Mouse (Mus musculus) stomach, embryonic 16.5 days (tissue): ENCODE results near the gene Has3. TPM values are rescaled to one million over a fixed set of nuclear protein-coding genes. Genes with fewer than 3 reads are reported as not detected.

Source experiments
- ATAC-seq: fragments of 200-750 bp; cut with Nextera tagmentation; 2 replicates; pipeline ENCODE4 v1.8.0; 2017; ENCODE audit warnings: moderate number of reproducible peaks, moderate TSS enrichment; ENCODE audit not compliant: insufficient read depth, low FRiP score
- H3K27ac ChIP-seq: fragments of 300-500 bp; sonication (generic); 2 replicates; pipeline ENCODE4 v1.5.1; 2014; ENCODE audit warnings: low read length
- H3K27me3 ChIP-seq: fragments of 300-500 bp; sonication (generic); 2 replicates; pipeline ENCODE4 v1.6.1; 2014; ENCODE audit warnings: low read length, control low read depth, mixed read lengths; ENCODE audit not compliant: control insufficient read depth, insufficient read depth
- H3K36me3 ChIP-seq: fragments of 300-500 bp; sonication (generic); 2 replicates; pipeline ENCODE4 v1.6.1; 2014; ENCODE audit warnings: low read length; ENCODE audit not compliant: control insufficient read depth, insufficient read depth
- H3K4me1 ChIP-seq: fragments of 300-500 bp; sonication (generic); 2 replicates; pipeline ENCODE4 v1.6.1; 2014; ENCODE audit warnings: low read length, control low read depth, mixed read lengths; ENCODE audit not compliant: control insufficient read depth, insufficient read depth
- H3K4me2 ChIP-seq: fragments of 300-500 bp; sonication (generic); 2 replicates; pipeline ENCODE4 v1.6.1; 2014; ENCODE audit warnings: low read depth, low read length, mixed read lengths
- H3K4me3 ChIP-seq: fragments of 300-500 bp; sonication (generic); replicated peaks from 2 replicates; pipeline ENCODE4 v1.5.1; 2014; ENCODE audit warnings: mild to moderate bottlenecking, low read length
- H3K9ac ChIP-seq: fragments of 300-500 bp; sonication (generic); 2 replicates; pipeline ENCODE4 v1.6.1; 2014; ENCODE audit warnings: low read length
- H3K9me3 ChIP-seq: fragments of 300-500 bp; sonication (generic); replicated peaks from 2 replicates; pipeline ENCODE4 v1.6.1; 2016; ENCODE audit warnings: low read length, control low read depth; ENCODE audit not compliant: control insufficient read depth
- WGBS: fragments of 180-500 bp; shearing (Covaris S2); extraction: QIAGEN DNeasy Blood & Tissue Kit; methylation state at CpG from one replicate; pipeline ENCODE4 v1.1.7; 2014; 5-methylcytosine and 5-hydroxymethylcytosine counted together
- polyA plus RNA-seq: library from polyadenylated mRNA; unstranded; fragments of >200 nt; fragmentation: Nextera tagmentation; extraction: Ambion mirVana; gene quantifications from 2 replicates; pipeline ENCODE4 v1.2.1, GENCODE M21; 2015

Has3 gene
- 0.81 and 0.96 TPM in 2 replicates for polyA plus RNA-seq

DNA sequence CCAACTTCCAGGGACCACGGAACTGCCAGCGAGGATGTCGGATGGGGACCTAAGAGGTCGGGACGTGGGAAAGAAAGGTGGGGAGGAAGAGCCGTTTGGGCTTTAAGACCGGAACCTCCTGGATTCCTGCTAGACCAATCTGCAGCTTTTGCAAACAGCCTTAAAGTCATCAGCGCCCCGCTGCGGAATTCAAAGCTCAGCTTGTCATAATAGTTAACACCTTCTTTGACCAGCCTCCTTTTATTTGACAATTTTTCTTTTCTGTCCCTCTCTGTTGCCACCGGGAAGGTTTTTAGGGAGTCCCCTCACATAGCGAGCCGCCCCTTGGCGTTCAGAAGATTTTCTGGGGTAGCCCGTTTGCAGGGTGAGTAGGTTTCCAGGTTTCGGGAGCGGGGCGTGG lies at the start of gene Has3:
Gene Has3 (plus strand): TSS at position 192 of the 400 bp plus-strand sequence.
- Histone ChIP-seq H3K4me3 (peak within 1 kb of the TSS; percentile 60), H3K36me3 (no peaks in the 10 kb centered on the region), H3K9ac (peak within 1 kb of the TSS; percentile 71), H3K27ac (no peak within 1 kb of the TSS), H3K4me2 (peak within 1 kb of the TSS; percentile 99), H3K9me3 (no peaks in the 10 kb centered on the region), H3K4me1 (peaks cover 19% of the 10 kb centered on the region), H3K27me3 (peaks cover 7% of the 10 kb centered on the region)
- ATAC-seq: no peak
- WGBS: 3% methylated on average over 18 of the region's 18 CpGs

DNA sequence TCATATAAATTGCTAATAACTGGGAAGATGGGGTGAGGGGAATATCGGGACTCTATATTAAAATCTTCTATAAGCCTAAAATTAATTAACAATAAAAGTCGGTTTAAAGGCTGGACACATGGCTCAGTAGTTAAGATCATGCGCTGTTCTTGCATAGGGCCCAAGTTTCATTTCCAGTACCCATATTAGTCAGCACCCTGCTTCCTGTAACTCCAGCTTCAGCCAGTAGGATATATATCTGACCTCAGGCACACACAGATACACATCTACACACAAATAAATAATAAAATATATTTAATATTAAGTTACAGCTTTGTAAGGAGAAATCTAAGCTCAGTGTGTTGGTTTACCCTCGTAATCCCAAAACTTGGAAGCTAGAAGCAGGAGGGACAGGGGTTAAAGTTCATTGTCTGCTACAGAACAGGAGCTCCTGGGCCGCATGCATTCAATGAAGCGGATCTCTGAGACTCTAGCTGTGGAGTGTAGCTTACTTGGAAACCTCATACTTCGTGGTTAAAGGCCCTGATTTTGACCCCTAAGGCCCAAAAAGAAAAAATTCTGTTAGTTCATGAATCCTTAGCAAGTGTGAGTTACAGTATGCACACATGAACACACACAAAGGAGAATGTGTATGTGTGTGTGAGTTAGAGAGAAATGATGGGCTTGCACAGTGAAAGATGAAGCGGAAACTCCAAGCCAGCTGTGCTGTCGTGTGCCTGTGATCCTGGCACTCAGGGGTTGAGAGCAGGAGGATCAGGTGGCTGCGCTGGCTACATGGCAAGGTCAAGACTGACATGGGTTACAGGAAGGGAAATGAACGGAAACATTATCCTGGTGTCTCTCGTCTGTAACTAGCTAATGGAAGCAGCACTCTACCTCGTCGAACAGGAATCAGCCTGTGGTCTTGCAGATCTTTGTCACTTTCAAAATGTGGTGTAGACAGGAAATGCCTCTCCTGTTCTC lies 49.2 kb upstream of the Has3 start:
- Histone ChIP-seq H3K27ac (no peak overlapping the region), H3K9ac (no peak overlapping the region), H3K4me3 (no peak overlapping the region), H3K36me3 (no peaks in the 10 kb centered on the region), H3K27me3 (no peaks in the 10 kb centered on the region), H3K4me2 (no peak overlapping the region), H3K9me3 (no peaks in the 10 kb centered on the region), H3K4me1 (peaks cover 11% of the 10 kb centered on the region; the same call in 1 of the 2 replicates)
- ATAC-seq: no peak
- WGBS: 74% methylated on average over 14 of the region's 14 CpGs

DNA sequence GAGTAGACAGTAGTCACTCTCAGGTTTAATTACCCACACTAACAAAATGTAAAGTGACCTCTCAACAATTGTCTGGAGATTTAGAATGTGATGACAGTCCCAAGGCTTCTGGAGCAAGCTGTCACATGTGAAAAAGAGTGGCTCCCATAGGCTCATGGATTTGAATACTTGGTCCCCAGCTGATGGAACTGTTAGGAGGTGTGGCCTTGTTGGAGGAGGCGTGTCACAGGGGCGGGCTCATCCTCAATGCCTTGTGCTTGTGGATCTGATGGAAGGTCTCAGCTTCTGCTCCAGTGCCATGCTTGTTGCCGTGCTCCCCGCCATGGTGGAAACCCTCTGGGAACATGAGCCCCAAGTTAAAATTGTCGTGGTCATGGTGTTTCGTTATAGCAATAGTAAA lies 41.1 kb upstream of the Has3 start:
- Histone ChIP-seq H3K36me3 (no peaks in the 10 kb centered on the region), H3K9ac (no peak overlapping the region), H3K4me1 (no peaks in the 10 kb centered on the region), H3K9me3 (no peaks in the 10 kb centered on the region), H3K27me3 (no peaks in the 10 kb centered on the region), H3K27ac (no peak overlapping the region), H3K4me2 (no peak overlapping the region), H3K4me3 (no peak overlapping the region)
- ATAC-seq: no peak
- 83% methylated on average over 6 of the region's 6 CpGs for WGBS

- H3K36me3 ChIP-seq: no peaks in the 10 kb centered on the region
- no peaks in the 10 kb centered on the region for H3K4me1 ChIP-seq
- no peaks in the 10 kb centered on the region for H3K9me3 ChIP-seq
- 86% methylated on average over 5 of the region's 5 CpGs for whole genome bisulfite sequencing
- H3K27ac ChIP-seq: no peak overlapping the region
- no peak for ATAC-seq
- H3K9ac ChIP-seq: no peak overlapping the region
- no peak overlapping the region for H3K4me3 ChIP-seq
- no peaks in the 10 kb centered on the region for H3K27me3 ChIP-seq
- no peak overlapping the region for H3K4me2 ChIP-seq
These were observed 40.5 kb upstream of the Has3 start for GRCm38 (mm10) chr8:106829526-106830045.

GRCm38 (mm10) chr8:106834899-106835298 lies 35.1 kb upstream of the Has3 start:
- Histone ChIP-seq H3K27me3 (no peaks in the 10 kb centered on the region), H3K9ac (no peak overlapping the region), H3K9me3 (no peaks in the 10 kb centered on the region), H3K4me2 (no peak overlapping the region), H3K4me3 (no peak overlapping the region), H3K4me1 (peaks cover 10% of the 10 kb centered on the region), H3K27ac (no peak overlapping the region), H3K36me3 (no peaks in the 10 kb centered on the region; the same call in 1 of the 2 replicates)
- no peak for ATAC-seq
- WGBS: 80% methylated on average over 1 of the region's 1 CpGs

- Histone ChIP-seq H3K27me3 (no peaks in the 10 kb centered on the region), H3K27ac (peak overlapping the region; percentile 44), H3K9me3 (no peaks in the 10 kb centered on the region), H3K4me3 (no peak overlapping the region), H3K36me3 (no peaks in the 10 kb centered on the region; the same call in 1 of the 2 replicates), H3K4me1 (peaks cover 10% of the 10 kb centered on the region), H3K9ac (no peak overlapping the region), H3K4me2 (no peak overlapping the region)
- 39% methylated on average over 6 of the region's 6 CpGs for WGBS
- peak; percentile 69; the same call in 1 of the 2 replicates for ATAC-seq
These were observed 33.5 kb upstream of the Has3 start for GRCm38 (mm10) chr8:106836525-106836924.

- H3K9ac ChIP-seq: no peak overlapping the region
- peaks cover 10% of the 10 kb centered on the region for H3K4me1 ChIP-seq
- no peaks in the 10 kb centered on the region for H3K27me3 ChIP-seq
- ATAC-seq: no peak
- no peaks in the 10 kb centered on the region; the same call in 1 of the 2 replicates for H3K36me3 ChIP-seq
- WGBS: 52% methylated on average over 6 of the region's 6 CpGs
- H3K9me3 ChIP-seq: no peaks in the 10 kb centered on the region
- no peak overlapping the region for H3K4me3 ChIP-seq
- no peak overlapping the region for H3K4me2 ChIP-seq
- peak overlapping the region; percentile 46 for H3K27ac ChIP-seq
These were observed 31.2 kb upstream of the Has3 start for GRCm38 (mm10) chr8:106838803-106839202.

- Histone ChIP-seq H3K4me1 (peaks cover 10% of the 10 kb centered on the region), H3K27me3 (no peaks in the 10 kb centered on the region), H3K9me3 (no peaks in the 10 kb centered on the region), H3K9ac (no peak overlapping the region), H3K36me3 (no peaks in the 10 kb centered on the region; the same call in 1 of the 2 replicates), H3K4me3 (no peak overlapping the region), H3K4me2 (0 out of 2 replicates have a peak overlapping the region, but pooled peaks have one; percentile 15), H3K27ac (peak overlapping the region; percentile 46)
- no peak for ATAC-seq
- 45% methylated on average over 11 of the region's 11 CpGs for WGBS
These were observed 30.6 kb upstream of the Has3 start for GRCm38 (mm10) chr8:106839209-106840001.
